Mouse (Mus musculus) Muller cell, postnatal 12 days (primary cell): ENCODE results near the gene Tnni3.

Experiments
- DNase-seq: peaks from one replicate; pipeline ENCODE4 v3.0.0-alpha.2; 2015; ENCODE audit errors: inconsistent ontology term

The Tnni3 gene

DNA sequence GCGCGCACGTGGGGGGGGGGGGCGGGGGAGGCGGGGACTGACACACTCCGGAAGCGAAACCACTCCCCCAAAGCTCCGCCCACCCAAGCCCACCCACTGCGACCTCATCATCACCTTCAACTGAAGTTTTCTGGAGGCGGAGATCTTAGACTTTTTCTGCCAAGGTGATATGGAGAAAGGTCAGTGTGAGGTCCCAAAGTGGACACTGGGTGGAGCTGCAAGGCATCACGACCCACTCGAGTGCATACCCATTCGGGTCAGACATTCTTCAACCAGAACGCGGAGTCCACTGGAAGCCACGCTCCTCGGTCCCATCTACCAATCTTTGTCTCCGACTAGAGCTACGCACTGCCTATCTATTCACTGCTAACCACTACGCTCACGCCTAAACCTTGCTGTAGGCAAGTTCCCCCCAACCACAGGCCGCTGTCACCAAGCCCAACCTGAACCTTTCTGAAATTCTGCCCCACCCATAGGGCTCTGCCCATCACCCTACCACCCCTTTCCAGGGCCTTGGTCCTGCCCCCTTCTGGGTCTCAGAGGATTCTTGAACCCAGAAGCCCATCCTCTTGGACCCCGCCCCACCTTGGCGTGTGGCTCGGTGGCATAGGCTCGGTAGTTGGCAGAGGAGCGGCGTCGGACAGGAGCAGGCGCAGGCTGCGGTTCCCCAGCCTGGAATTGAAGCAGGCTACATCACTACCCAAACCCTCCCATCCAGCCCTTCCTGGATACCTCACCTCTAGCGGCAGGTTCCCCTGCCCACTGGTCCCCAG is 2.6 kb downstream of the Tnni3 start:
- no peak for DNase-seq

DNA sequence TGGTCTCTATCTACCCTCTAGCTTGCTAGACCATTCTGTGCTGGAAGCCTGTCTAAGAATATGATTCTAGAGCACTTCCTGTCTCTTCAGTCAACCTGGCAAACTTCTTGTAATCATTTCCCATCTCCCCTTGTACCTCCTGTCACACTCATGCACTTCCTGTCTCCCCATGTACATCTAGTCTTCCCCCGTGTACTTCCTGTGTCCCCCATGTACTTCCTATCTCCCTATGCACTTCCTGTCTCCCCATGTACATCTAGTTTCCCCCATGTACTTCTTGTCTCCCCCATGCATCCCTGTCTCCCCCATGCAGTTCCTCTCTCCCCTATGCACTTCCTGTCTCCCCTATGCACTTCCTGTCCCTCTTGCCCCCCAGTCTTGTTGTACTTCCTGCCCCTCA is 5.5 kb downstream of the Tnni3 start:
- no peak for DNase-seq

DNA sequence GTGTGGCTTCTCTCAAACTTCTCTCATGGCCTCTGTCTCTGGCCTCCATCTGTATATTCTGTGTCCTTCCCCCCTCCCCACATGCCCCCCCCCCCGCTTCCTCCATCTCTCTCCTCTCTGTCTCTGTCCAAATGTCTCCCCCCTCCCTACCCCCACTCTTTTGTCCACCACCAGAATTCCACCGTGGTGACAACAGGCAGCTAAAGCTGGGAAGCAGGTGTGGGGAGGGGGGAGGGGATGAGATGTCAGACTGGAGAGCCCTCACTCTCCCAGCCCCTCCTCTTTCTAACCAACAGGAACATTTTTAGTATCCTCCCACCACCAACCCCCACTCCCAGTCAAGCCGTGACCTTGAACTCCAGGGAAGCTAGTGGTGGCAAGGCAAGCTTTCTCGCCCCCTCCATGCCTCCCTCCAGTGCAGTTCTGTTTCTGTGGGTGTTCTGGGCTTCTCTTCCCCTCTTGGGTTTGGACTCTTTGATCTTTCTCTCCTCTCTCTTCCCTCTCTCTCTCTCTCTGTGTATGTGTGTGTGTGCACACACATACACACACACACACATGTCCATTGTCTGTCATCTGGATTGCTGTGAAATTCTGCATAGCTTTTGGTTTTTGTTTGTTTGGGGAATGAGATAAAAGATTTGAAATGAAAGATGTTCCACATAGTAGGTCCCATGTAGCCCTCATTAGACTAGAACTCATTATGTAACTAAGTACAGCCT is 7.5 kb downstream of the Tnni3 start, which contains the start of gene Tnnt1:
TSS of gene Tnnt1 (minus strand) at position 51 of the 719 bp plus-strand sequence.
- DNase-seq: no peak

DNA sequence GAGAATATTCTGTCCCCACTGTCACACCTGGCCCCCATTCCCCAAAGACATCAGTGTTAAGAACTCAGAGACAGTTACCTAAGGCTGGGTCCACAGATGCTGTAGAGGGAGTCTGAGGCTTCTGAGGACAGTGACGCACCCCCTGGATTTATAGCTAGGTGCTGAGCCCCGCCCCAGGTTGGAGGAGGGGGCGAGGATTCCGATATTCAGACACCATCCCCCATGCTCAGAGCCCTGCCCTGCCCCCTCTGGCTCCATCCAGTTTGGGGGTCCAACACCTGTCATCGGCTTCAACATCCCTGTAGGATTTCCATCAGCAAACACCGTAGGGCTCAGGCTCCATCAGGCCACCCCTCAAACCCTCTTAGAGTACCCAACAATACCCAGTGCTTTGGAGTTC is 8.2 kb downstream of the Tnni3 start:
- no peak for DNase-seq

DNA sequence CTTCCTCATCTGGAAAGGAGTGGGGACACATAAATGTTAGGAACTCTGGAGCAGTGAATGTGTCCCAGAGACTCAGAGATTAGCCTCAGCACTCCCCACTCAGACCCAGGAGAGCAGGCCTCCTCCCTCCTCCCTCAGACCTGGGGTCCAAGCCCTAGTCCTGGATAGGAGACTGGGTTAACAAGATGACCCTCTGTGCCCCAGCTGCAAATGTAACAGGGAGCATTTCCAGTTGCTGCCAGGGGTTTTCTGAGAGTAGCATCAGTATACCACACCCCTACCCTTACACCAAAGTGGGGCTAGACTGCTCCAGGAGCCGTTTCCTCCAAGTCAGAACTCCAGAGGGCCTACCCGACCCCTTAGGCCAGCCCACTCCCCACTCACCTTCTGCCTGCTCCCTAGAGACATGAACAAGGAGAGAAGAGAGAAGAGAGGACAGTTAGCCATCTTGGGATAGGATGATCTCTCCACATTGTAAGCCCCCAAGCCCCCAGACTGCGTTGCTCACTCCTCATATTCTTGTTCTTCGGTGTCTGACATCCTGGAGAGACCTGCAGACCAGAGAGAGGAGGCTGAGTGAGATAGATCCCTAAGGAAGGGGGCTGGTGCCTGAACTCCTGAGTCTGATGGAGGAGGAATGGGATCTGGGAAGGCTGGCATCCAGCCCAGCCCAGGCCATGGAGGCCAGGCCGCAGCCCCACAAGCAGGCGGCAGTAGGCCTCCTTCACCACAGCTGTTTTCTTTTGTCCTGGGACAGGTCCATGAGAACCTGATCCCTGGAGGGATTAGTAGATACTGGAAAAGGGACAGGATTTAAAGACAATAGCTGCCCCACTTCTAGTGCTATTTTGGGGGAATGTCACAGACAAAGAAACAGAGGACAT is 10.0 kb downstream of the Tnni3 start:
- DNase-seq: no peak

DNA sequence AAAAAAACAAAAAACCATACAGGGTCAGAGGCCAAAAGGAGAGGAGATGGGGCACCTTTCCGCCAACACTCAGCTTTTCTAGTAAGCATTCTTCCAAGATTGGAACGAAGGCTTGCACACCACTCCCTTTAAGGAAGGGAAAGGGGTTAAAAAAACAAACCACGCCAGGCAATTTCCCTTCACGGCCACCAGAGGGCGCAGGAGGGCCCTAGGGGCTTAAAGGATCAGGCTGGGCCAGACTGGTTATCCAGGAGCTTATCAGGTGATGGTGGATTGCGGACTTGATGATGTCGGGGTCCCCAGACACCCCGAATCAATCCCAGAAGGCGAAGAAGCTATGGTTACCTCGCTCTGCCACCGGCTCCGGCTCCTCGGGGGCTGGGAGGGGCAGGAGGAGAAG is 10.8 kb downstream of the Tnni3 start:
- peak; percentile 43 for DNase-seq

DNA sequence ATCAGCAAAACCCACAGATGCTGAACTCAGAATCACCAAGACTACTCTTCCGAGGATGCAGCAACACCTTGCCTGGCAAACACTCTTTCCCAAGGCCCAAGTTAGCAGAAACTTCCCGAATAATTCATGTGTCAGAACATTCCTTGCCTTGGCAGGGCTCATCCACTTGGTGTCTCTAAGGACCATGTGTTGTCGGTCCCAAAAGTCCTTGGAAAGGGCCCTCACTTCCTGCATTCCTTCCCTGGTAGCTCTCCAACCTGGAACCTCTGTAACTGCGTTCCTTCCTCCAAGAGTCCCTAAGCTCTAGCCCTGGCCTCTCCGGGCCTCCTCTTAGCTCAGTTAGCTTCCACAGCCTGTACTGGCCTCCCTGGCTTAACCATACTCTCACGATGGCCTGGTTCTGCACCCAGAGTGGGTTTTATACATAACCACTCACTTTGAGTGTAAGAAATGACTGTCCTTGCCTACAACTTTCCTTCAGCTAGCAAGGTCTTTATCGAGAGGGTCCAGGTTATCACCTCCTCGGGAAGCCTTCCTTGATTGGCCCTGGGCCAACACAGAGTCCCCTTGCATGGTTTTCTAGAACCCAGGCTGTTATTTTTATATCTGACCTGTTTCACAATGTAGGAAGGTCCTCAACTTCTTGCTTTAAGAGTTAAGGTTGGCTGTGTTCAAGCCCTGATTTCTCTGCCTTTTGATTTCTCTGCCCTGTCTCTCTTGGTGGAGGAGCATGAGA is 12.4 kb downstream of the Tnni3 start:
- no peak for DNase-seq

DNA sequence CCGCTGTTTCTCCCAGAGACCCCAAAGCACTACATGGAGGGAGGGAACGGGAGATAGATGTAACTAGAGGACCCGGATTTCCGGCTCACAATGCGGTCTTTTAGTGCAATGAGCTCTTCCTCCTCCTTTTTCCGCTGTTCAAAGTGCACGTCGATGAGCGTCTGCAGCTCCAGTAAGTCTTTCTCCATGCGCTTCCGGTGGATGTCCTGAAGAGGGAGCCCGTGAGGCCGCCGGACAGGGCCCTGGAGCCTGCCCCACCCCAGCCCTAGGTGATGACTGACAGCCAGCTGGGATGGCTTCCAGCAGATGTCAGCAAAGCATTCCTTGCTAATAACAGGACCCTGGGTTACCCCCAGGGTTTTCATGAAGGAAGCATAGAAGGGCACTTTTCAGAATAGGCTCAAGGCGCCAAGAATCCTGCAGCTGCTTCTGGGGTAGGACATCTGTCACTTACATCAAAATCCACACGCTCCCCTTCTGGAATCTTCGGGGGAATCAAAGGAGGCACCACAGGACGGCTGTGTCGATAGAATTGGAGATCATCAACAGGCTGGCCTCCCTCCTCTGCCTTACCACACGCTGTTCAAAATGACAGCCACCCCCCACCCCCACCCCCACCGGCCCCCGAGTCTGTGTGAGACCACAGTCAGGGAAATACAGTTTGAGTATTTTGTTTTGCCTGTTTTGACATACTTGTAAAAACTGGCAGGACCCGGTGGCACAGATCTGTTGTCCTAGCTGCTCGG is 14.0 kb downstream of the Tnni3 start:
- DNase-seq: peak; percentile 72

DNA sequence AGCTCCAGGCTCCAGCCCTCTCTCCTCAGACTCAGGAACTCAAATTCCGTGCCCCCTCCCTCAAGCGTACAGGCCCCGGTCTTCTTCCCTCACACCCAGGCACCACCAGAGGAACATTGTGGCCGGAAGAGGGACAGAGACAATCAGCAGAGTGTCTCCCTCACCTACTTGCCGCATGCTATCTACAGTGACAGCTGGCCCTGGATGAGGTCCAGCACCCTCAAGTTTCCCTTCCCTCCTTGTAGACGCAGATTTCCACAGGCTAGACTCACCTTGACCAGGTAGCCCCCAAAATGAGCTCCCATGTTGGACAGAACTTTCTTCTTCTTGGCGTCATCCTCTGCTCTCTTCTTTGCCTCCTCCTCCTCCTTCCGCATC is 15.3 kb downstream of the Tnni3 start:
- no peak for DNase-seq

DNA sequence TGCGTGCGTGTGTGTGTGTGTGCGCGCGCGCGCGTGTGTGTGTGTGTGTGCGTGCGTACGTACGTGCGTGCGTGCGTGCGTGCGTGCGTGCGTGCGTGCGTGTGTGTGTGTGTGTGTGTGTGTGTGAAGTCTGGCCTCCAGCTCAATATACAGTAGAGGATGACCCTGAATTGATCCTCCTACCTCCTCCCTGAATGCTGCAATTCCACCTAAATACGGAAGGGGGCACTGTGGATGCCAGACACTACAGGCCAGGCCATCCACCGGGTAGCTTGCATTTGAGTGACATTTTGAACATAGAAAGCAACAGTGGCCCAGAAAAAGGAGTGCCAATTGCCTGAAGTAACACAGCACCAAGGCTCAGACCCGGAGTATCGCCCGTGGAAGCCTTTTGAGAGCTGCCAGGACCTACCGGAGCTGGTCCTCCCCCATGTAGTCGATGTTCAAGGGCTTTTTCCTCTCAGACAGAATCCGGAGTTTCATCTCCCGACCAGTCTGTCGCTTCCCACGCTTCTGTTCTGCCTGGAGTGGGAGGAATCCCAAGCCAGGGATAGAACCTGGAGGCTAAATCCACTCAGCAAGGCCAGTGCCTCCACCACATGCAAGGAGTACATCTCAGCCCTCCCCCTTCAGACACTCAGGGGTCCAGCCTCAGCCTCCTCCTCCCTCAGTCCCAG is 15.8 kb downstream of the Tnni3 start:
- no peak for DNase-seq

DNA sequence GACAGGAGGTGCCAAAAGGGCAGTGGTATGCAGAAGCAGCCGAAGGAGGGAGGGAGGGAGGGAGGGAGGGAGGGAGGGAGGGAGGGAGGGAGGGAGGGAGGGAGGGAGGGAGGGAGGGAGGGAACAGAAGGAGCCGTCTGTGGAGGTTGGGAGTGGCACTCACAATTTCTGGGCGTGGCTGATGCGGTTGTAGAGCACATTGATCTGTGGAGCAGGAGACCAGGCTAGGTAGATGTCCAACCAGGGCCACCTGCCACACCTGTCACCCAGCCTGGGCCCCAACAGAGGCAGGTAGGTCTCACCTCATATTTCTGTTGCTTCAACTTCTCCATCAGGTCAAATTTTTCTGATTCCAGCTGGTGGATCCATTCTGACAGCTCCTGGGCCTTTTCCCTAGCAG is 16.8 kb downstream of the Tnni3 start:
- DNase-seq: no peak

DNA sequence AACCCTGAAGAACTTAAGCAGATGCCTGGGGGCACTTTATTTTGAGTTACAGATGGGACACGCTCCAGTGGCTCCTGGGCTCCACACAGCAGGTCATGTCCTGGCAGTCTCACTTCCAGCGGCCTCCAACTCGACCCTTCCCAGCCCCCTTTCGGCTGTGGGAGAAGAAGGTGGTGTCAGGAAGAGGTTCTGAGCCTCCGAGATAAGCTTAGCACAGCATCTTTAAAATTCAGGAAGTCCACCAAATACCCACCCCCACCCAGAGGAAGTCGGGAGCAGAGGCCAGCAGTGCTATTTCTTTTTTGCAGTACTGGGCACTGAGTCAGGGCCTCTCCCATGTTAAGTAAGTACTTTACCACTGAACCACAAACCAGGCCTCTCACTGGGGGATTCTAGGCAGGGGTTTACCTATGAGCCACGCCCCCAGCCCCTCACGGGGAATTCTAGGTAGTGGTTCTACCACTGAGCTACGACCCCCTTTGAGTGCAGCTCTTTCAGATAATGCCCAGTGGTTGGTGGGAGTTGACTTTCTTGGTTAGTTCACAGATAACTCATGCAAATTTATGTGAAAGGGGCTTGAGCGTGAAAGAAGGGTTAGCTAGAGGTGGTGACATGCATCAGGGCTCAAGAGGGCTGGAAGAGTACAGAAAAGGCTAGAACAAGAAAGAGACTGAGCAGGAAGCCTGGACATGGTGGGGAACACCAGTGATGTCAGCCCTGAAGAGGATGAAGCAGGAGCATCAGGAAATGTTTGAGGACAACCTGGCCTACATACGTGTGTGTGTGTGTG is 19.2 kb downstream of the Tnni3 start:
- DNase-seq: no peak

DNA sequence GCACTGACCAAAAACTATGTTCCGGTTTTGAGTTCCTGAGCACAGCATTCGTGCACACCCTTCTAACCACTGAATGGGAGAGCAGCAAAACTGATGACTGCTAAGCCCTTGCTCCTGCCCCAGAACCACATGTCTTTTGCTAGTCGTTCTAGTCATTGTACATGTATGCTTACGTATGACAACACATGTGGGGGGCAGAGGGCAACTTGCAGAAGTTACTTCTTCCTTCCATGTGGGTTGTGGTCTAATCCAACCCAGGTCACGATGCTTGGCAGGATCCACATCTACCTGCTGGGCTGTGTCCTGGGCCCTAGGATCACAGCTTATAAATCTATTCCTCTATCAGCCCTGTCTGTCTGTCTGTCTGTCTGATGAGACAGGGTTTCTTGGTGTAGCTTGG is 20.2 kb downstream of the Tnni3 start:
- DNase-seq: no peak

DNA sequence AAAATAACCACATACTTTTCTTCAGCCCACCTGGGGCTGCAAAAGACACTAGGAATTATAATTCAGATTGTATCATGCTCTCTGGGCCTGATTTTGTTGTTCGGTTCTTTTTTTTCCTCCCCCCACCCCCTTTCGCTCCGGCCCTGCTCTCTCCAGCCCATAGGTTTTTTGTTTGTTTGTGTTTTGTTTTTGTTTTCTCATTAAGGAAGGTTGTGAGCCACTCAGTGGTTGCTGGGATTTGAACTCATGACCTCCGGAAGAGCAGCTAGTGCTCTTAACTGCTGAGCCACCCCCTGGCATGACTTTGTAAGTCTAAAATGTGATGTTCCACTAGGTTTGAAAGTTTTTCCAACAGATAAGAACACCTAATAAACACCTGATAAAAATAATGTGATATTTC is 20.9 kb downstream of the Tnni3 start:
- no peak for DNase-seq

DNA sequence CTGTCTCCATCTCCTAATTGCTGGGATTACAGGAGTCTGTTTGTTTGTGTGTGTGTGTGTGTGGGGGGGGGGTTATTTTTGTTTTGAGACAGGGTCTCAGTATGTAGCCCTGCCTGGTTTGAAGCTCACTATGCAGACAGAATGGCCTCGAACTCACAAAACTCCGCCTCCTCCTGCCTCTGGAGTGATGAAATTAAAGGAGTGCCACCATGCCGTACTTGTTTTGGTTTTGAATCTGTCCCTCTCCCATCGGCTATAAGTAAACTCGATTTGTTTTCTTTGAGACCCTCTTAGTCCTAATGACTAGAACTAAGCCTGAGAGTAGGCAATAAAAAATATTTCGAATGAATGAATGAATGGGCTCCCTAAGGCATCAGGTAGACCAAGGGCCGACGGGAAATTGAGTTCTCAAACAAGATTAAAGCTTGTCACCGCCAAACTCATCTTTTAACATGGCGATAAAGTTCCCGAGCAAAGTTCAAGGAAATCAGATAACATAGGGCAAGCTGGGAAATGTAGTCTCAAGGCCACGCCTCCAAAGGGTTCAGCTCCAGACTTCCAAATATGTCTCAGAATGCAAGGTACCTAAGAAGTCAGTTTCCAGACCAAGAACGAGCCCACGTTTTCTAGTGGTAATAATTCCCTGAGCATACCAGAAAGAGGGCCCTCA is 21.5 kb downstream of the Tnni3 start:
- peak; percentile 45 for DNase-seq

DNA sequence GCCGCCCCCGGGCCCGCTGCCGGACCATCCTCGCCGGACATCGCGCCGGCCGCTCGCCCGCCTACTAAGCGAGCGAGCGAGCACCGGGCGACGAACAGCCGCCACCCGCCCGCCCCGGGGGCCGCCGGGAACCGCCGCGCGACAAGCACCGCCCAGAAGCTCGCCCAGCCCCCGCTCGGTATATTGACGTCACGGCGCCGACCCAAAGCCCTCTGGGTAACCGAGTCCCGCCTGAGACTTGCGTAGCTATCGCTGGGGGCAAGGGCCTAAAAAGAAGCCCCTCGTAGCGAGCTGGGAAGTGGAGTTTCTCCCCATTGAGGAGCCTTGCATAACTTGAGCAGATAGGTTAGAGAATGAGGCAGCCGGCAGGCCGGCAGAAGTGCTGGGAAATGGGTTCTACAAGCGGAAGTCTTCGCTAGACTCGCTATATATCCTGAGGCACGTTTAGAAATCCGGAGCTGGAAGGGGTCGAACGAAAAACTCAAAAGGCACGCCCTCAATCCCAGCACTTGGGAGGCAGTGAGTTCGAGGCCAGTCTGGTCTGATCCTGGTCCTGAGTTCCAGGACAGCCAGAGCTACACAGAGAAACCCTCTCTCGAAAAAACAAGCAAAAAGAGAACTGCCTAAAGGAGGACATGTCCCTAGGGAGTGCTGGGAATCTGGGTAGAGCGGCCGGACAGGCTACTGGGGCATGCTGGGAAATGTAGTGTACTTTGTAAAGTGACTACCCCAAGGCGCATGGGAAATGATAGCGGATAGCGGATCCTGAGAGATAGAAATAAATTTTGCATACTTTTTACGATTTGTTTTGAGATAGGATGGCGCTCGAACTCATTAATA is 22.3 kb downstream of the Tnni3 start, which contains the start of gene Ppp1r12c:
TSS of gene Ppp1r12c (minus strand) at position 123 of the 840 bp plus-strand sequence.
- peak; percentile 93 for DNase-seq

DNA sequence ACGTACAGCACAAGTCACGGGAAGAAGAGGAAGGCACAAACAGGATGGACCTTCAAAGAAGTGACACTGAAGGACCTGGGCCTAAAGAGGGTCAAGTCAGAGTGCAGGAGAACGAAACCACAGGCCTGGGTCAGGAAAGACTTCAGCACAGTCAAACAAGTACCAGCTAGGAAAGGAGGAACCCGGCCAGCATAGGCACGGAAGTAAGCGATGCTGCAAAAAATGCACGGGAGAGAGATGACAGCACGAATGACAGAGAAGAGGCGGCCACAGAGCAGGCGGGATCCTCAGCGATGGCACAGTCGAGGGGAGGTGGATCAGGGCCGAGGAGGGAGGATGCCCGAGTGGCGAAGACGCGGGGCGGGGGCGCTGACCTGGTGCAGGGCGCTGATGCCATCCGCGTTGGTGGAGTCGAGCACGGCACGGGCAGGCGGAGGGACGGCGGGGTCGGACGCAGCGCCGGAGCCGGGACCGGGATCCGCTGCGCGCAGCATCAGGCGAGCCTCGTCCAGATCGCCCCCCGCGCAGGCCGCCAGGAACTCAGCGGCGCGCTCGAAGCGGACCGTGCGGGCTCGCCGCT is 23.0 kb downstream of the Tnni3 start:
- DNase-seq: peak; percentile 43

DNA sequence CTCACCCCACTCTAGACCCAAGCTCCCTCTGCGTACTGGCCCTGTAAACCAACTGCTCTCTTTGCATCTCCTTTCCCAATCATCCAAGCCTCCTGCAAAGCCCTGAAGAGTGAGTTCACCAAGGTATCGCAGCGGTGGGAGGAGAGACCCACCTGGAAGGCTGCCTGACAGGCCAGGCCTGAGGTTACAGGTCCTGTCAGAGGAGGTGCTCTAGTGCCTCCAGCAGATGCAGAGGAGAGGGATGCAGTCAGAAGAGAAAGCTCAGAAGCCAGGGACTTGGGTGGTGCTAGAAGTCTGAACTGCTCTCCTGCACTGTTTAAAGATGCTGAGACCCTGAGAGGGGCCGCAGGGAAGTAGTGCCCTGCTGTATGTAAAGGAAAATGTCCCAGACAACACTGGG is 25.0 kb downstream of the Tnni3 start:
- no peak for DNase-seq
